Mouse (Mus musculus): ENCODE data around the gene Krtap19-4. TPM values are rescaled to one million over a fixed set of nuclear protein-coding genes. Genes with fewer than 3 reads are reported as not detected.

Krtap19-4 gene
- not detected for polyA plus RNA-seq (2017; shearing (Covaris generic))

GRCm38 (mm10) chr16:88884989-88885388 is at the start of gene Krtap19-4:
Krtap19-4 (minus strand) TSS chr16:88885089.

DNA sequence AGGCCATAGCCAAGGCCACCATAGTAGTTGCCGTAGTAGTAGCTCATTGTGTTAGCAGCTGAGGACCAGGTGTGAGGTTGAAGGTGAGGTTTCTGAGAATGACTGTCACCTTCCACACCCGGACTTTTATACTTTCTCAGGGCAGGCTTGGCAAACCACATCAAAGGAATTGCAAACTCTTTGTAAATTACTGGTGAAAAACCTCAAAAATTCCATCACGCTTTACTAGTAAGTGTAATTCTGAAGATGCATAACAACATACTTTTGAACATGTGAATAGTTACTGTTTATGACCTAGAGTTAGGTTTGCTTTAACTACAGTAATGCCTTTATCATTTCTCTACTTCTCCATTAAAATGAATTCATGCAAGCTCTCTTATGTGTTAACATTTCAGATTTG is 47.3 kb upstream of the Krtap19-4 start, which contains the start of gene Krtap19-9b:
Krtap19-9b (minus strand) TSS at position 101 of the 400 bp plus-strand sequence.

GRCm38 (mm10) chr16:88896357-88896756 is 11.5 kb upstream of the Krtap19-4 start, which contains the start of gene Krtap19-5:
Krtap19-5 (minus strand) TSS chr16:88896457.

GRCm38 (mm10) chr16:88877938-88878337 is 7.0 kb downstream of the Krtap19-4 start, which contains the start of gene Krtap19-3:
Krtap19-3 (minus strand) TSS chr16:88878038.

GRCm38 (mm10) chr16:88874169-88874568 is 10.7 kb downstream of the Krtap19-4 start, which contains the start of gene Krtap19-2:
Krtap19-2 (minus strand) TSS chr16:88874269.

DNA sequence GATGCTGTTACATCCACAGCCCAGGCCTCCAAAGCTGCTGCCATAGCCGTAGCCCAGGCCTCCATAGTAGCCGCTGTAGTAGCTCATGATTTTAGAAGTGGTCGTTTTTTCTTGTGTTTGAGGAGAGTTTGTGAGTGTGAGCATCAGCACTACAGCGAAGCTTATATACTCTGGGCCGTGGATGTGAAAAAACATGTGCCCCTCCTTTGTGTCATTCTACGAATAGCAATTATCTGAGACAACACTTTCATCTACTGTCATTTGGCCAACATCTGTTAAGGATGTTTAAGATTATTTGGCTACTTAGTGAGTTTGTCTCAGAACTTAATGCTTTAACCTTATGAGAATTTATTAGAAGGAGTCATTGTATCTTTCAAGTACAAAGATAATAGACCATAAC is 15.6 kb downstream of the Krtap19-4 start, which contains the start of gene Krtap19-1:
Krtap19-1 (minus strand) TSS at position 101 of the 400 bp plus-strand sequence.

Other genes with a start within 250 kb of the Krtap19-4 start
- not detected for gene Krtap26-1, start 237.3 kb downstream of the Krtap19-4 start, polyA plus RNA-seq (2017; shearing (Covaris generic))
- not detected for gene Krtap27-1, start 213.4 kb downstream of the Krtap19-4 start, polyA plus RNA-seq (2017; shearing (Covaris generic))
- not detected for gene 2310061N02Rik, start 177.1 kb downstream of the Krtap19-4 start, polyA plus RNA-seq (2017; shearing (Covaris generic))
- gene Krtap13-1, start 156.2 kb downstream of the Krtap19-4 start, polyA plus RNA-seq (2017; shearing (Covaris generic)), result not detected
- not detected for gene Krtap13, start 133.5 kb downstream of the Krtap19-4 start, polyA plus RNA-seq (2017; shearing (Covaris generic))
- gene 2310034C09Rik, start 126.2 kb downstream of the Krtap19-4 start, polyA plus RNA-seq (2017; shearing (Covaris generic)), result not detected
- gene 2310057N15Rik, start 110.9 kb downstream of the Krtap19-4 start, polyA plus RNA-seq (2017; shearing (Covaris generic)), result not detected
- gene Gm5965, start 107.2 kb downstream of the Krtap19-4 start, polyA plus RNA-seq (2017; shearing (Covaris generic)), result not detected
- gene Gm20741, start 72.9 kb downstream of the Krtap19-4 start, polyA plus RNA-seq (2017; shearing (Covaris generic)), result not detected
- not detected for gene Krtap15, start 64.9 kb downstream of the Krtap19-4 start, polyA plus RNA-seq (2017; shearing (Covaris generic))
- gene Krtap14, start 58.9 kb downstream of the Krtap19-4 start, polyA plus RNA-seq (2017; shearing (Covaris generic)), result not detected
- gene Krtap19-1, start 15.7 kb downstream of the Krtap19-4 start, polyA plus RNA-seq (2017; shearing (Covaris generic)), result not detected
- gene Krtap19-2, start 10.8 kb downstream of the Krtap19-4 start, polyA plus RNA-seq (2017; shearing (Covaris generic)), result not detected
- gene Krtap19-3, start 7.1 kb downstream of the Krtap19-4 start, polyA plus RNA-seq (2017; shearing (Covaris generic)), result not detected
- not detected for gene Krtap19-5, start 11.4 kb upstream of the Krtap19-4 start, polyA plus RNA-seq (2017; shearing (Covaris generic))
- gene Krtap19-9b, start 47.2 kb upstream of the Krtap19-4 start, polyA plus RNA-seq (2017; shearing (Covaris generic)), result not detected
- gene Krtap16-3, start 77.8 kb upstream of the Krtap19-4 start, polyA plus RNA-seq (2017; shearing (Covaris generic)), result not detected
- gene Krtap22-2, start 125.7 kb upstream of the Krtap19-4 start, polyA plus RNA-seq (2017; shearing (Covaris generic)), result not detected
- gene Gm10229, start 130.2 kb upstream of the Krtap19-4 start, polyA plus RNA-seq (2017; shearing (Covaris generic)), result not detected
- gene Krtap6-1, start 146.6 kb upstream of the Krtap19-4 start, polyA plus RNA-seq (2017; shearing (Covaris generic)), result not detected
- not detected for gene Gm10228, start 156.4 kb upstream of the Krtap19-4 start, polyA plus RNA-seq (2017; shearing (Covaris generic))
- not detected for gene Krtap6-5, start 162.8 kb upstream of the Krtap19-4 start, polyA plus RNA-seq (2017; shearing (Covaris generic))
- not detected for gene 1110025L11Rik, start 178.9 kb upstream of the Krtap19-4 start, polyA plus RNA-seq (2017; shearing (Covaris generic))
- gene Krtap6-3, start 198.9 kb upstream of the Krtap19-4 start, polyA plus RNA-seq (2017; shearing (Covaris generic)), result not detected

All from effector memory CD4-positive, alpha-beta T cell, adult 7 months (primary cell).